Mouse (Mus musculus) hindbrain, embryonic 11.5 days (tissue): ENCODE data around the gene Sox5. TPM values are rescaled to one million over a fixed set of nuclear protein-coding genes. Genes with fewer than 3 reads are reported as not detected.
A peak's percentile ranks its signal among the peaks of the same experiment; 100 is the strongest.

Experiments used
- ATAC-seq: fragments of 200-750 bp; cut with Nextera tagmentation; 2 replicates; pipeline ENCODE4 v1.8.0; 2017; ENCODE audit warnings: mild to moderate bottlenecking, moderate TSS enrichment, moderate library complexity; ENCODE audit not compliant: low FRiP score
- DNase-seq: peaks from one replicate; pipeline ENCODE4 v3.0.0-alpha.2; 2015; ENCODE audit warnings: low spot score
- H3K27ac ChIP-seq: fragments of 300-500 bp; sonication (generic); 2 replicates; pipeline ENCODE4 v1.5.1; 2014; ENCODE audit warnings: mild to moderate bottlenecking, low read depth, low read length
- H3K27me3 ChIP-seq: fragments of 300-500 bp; sonication (generic); 2 replicates; pipeline ENCODE4 v1.6.1; 2014; ENCODE audit warnings: mild to moderate bottlenecking, low read length, moderate library complexity, mixed read lengths; ENCODE audit not compliant: control insufficient read depth, insufficient read depth
- H3K36me3 ChIP-seq: fragments of 300-500 bp; sonication (generic); 2 replicates; pipeline ENCODE4 v1.6.1; 2014; ENCODE audit warnings: mild to moderate bottlenecking, low read length, moderate library complexity, mixed read lengths; ENCODE audit not compliant: control insufficient read depth, insufficient read depth
- H3K4me1 ChIP-seq: fragments of 300-500 bp; sonication (generic); replicated peaks from 2 replicates; pipeline ENCODE4 v1.6.1; 2014; ENCODE audit warnings: low read length, mixed read lengths; ENCODE audit not compliant: control insufficient read depth, insufficient read depth
- H3K4me2 ChIP-seq: fragments of 300-500 bp; sonication (generic); replicated peaks from 2 replicates; pipeline ENCODE4 v1.6.1; 2014; ENCODE audit warnings: mild to moderate bottlenecking, low read depth, low read length
- H3K4me3 ChIP-seq: fragments of 300-500 bp; sonication (generic); 2 replicates; pipeline ENCODE4 v1.5.1; 2014; ENCODE audit warnings: low read depth, low read length
- H3K9ac ChIP-seq: fragments of 300-500 bp; sonication (generic); 2 replicates; pipeline ENCODE4 v1.6.1; 2014; ENCODE audit warnings: low read depth, low read length
- H3K9me3 ChIP-seq: fragments of 300-500 bp; sonication (generic); 2 replicates; pipeline ENCODE4 v1.6.1; 2016; ENCODE audit warnings: low read length; ENCODE audit not compliant: control insufficient read depth
- WGBS: fragments of 180-500 bp; shearing (Covaris S2); extraction: QIAGEN DNeasy Blood & Tissue Kit; methylation state at CpG from one replicate; pipeline ENCODE4 v1.1.7; 2014; 5-methylcytosine and 5-hydroxymethylcytosine counted together
- polyA plus RNA-seq: library from polyadenylated mRNA; unstranded; fragments of >200 nt; fragmentation: Nextera tagmentation; extraction: Ambion mirVana; gene quantifications from 2 replicates; pipeline ENCODE4 v1.2.1, GENCODE M21; 2014

Sox5 gene
- polyA plus RNA-seq, 1 experiment from 2014 or later, result 35.0 TPM

DNA sequence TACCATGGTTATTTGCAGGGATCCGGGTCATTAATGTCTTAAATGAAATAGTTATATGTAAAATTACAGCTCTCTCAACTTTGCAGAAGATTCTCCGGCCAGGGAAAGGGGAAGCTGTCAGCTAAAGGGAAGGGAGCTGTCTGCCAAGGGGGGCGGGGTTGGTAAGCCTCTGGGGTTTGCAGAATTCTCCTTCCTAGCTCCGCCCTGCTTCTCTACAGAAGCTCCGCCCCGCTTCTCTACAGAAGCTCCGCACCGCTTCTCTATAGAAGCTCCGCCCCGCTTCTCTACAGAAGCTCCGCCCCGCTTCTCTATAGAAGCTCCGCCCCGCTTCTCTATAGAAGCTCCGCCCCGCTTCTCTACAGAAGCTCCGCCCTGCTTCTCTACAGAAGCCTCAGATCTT lies 210.9 kb downstream of the Sox5 start:
- Histone ChIP-seq H3K9me3 (no peaks in the 10 kb centered on the region), H3K9ac (no peak overlapping the region), H3K27ac (no peak overlapping the region), H3K36me3 (no peaks in the 10 kb centered on the region), H3K27me3 (no peaks in the 10 kb centered on the region), H3K4me3 (no peak overlapping the region), H3K4me1 (no peaks in the 10 kb centered on the region), H3K4me2 (no peak overlapping the region)
- DNase-seq (no peak), ATAC-seq (no peak)
- 73% methylated on average over 17 of the region's 17 CpGs for WGBS

- WGBS, result 90% methylated on average over 1 of the region's 1 CpGs
- Histone ChIP-seq H3K4me2 (no peak overlapping the region), H3K27me3 (no peaks in the 10 kb centered on the region), H3K4me3 (no peak overlapping the region), H3K9ac (no peak overlapping the region), H3K27ac (no peak overlapping the region), H3K36me3 (no peaks in the 10 kb centered on the region), H3K4me1 (no peaks in the 10 kb centered on the region), H3K9me3 (peaks cover 6% of the 10 kb centered on the region; the same call in 1 of the 2 replicates)
- DNase-seq, result no peak
- ATAC-seq, result no peak
Measured at GRCm38 (mm10) chr6:144565827-144566226, 215.9 kb downstream of the Sox5 start.

DNA sequence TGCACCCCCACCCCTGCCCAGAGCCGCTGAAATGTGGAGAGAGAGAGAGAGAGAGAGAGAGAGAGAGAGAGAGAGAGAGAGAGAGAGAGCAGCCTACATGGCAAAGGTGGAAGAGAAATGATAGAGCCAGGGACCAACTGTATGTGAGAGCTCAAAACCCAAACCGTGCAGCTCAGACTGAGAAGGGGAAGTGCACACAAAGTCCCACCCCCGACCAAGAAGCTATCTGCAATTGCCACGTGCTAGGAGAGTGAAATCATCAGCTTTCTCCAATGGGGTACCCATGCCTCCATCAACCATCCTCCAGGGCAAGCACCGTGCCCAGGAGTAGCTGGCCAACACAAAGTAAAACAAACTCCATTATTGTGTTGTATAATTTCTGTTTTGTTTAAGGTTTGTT lies 220.1 kb downstream of the Sox5 start:
- ATAC-seq, result no peak
- H3K27ac ChIP-seq, result no peak overlapping the region
- H3K4me1 ChIP-seq, result no peaks in the 10 kb centered on the region
- no peak overlapping the region for H3K9ac ChIP-seq
- H3K36me3 ChIP-seq, result no peaks in the 10 kb centered on the region
- no peak for DNase-seq
- H3K9me3 ChIP-seq, result peaks cover 6% of the 10 kb centered on the region; the same call in 1 of the 2 replicates
- H3K4me2 ChIP-seq, result no peak overlapping the region
- 80% methylated on average over 5 of the region's 5 CpGs for WGBS
- no peak overlapping the region for H3K4me3 ChIP-seq
- H3K27me3 ChIP-seq, result no peaks in the 10 kb centered on the region

DNA sequence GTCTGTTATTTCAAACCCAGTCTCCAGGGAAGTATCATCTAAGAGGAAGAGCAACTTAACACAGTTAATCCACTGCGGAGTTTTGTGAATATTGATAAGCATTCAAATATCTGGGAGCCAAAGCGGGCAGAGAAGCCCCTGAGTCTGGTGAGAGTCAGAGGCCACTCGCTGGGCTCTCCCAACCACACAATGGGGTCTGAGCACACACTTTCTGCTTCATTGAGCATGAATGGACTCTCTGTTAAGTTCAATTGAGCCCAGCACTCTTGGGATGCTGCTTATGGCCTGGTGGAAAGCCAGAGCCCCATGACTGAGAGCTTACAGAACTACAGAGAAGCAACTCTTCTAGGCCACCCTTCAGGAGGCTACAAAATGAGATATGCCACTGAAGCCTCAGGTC lies 221.6 kb downstream of the Sox5 start:
- WGBS, result 34% methylated on average over 3 of the region's 3 CpGs

DNA sequence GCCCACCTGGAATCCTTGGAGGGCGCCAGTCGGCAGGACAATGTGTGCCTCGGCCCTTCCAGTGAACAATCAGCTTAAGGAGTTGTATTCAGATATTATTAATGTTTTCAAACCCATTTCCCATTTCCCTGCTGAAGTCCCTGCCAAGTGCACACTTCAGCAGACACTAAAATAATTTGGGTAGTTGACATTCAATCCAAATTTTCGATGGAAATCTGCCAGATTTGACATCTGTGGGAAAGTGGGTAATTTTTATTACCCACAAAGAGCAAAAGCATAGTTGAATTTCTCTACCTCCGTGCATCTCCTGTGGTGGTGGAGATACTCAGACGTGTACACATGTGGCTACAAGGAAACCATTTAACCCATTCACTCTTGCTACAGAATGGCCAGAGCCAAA lies 228.3 kb downstream of the Sox5 start:
- ATAC-seq (no peak), DNase-seq (no peak)
- no peaks in the 10 kb centered on the region for H3K36me3 ChIP-seq

More for the DNA sequence above, 221.6 kb downstream of the Sox5 start:
- ATAC-seq, result 0 out of 2 replicates have a peak, but pooled peaks have one; percentile 45
- no peak overlapping the region for H3K4me3 ChIP-seq
- H3K4me1 ChIP-seq, result no peaks in the 10 kb centered on the region
- DNase-seq, result peak; percentile 53
- no peak overlapping the region for H3K4me2 ChIP-seq
- peaks cover 6% of the 10 kb centered on the region; the same call in 1 of the 2 replicates for H3K9me3 ChIP-seq
- H3K9ac ChIP-seq, result no peak overlapping the region
- no peaks in the 10 kb centered on the region for H3K27me3 ChIP-seq
- H3K27ac ChIP-seq, result no peak overlapping the region
- H3K36me3 ChIP-seq, result no peaks in the 10 kb centered on the region

DNA sequence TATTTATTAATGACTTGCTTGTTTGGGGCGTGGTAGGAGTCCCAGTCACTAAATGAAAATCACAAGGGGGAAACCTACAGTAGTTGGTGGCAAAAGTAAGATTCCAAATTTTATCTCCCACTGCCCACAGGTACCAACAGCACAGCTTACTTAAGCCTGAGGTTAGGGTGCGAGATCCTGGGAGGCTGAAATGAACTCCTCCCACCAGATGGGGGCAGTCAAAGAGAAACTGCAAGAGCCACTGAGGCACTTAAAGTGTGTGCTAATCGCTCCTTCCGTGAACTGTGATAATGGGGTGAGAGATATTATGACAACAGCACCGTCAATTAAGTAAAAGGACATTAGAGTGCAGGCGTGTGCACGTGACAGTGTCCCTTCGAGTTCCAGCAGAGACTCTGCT lies 232.8 kb downstream of the Sox5 start:
- no peaks in the 10 kb centered on the region for H3K36me3 ChIP-seq
- no peak overlapping the region for H3K4me2 ChIP-seq
- ATAC-seq (no peak), DNase-seq (no peak)
- H3K27ac ChIP-seq, result no peak overlapping the region
- no peak overlapping the region for H3K4me3 ChIP-seq
- no peaks in the 10 kb centered on the region for H3K27me3 ChIP-seq
- H3K9ac ChIP-seq, result no peak overlapping the region
- H3K9me3 ChIP-seq, result no peaks in the 10 kb centered on the region
- H3K4me1 ChIP-seq, result no peaks in the 10 kb centered on the region
- 93% methylated on average over 8 of the region's 8 CpGs for WGBS

More for the DNA sequence above, 228.3 kb downstream of the Sox5 start:
- no peaks in the 10 kb centered on the region for H3K9me3 ChIP-seq
- no peak overlapping the region for H3K9ac ChIP-seq
- H3K4me1 ChIP-seq, result no peaks in the 10 kb centered on the region
- no peak overlapping the region for H3K4me2 ChIP-seq
- WGBS, result 76% methylated on average over 6 of the region's 6 CpGs
- no peak overlapping the region for H3K4me3 ChIP-seq
- no peaks in the 10 kb centered on the region for H3K27me3 ChIP-seq
- H3K27ac ChIP-seq, result no peak overlapping the region

- H3K27me3 ChIP-seq, result no peaks in the 10 kb centered on the region
- ATAC-seq (no peak), DNase-seq (no peak)
- H3K4me2 ChIP-seq, result no peak overlapping the region
- H3K9ac ChIP-seq, result no peak overlapping the region
- H3K36me3 ChIP-seq, result no peaks in the 10 kb centered on the region
- no peak overlapping the region for H3K27ac ChIP-seq
- no peak overlapping the region for H3K4me3 ChIP-seq
- H3K4me1 ChIP-seq, result no peaks in the 10 kb centered on the region
- no peaks in the 10 kb centered on the region for H3K9me3 ChIP-seq
Measured at GRCm38 (mm10) chr6:144547141-144547540, 234.6 kb downstream of the Sox5 start.

DNA sequence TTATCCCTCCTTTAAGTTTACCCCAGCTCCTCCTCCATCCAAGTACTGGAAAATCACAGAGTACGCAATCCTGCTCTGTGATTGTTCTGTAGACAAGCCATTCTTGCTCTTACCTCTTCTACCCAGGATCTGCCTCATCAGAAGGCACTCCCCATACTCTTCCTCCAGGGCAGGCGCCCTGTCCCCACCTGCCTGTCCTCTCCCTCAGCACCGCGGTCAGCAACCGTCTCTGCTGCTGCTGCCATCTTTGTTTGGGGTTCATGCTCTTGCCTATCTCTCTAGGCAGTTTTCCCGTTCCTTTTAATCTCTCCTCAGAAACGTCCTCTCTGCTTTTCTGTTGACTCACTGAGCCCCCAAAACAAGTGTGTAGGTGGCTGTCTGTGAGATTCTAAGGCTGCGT lies 236.2 kb downstream of the Sox5 start:
- Histone ChIP-seq H3K9ac (no peak overlapping the region), H3K27me3 (no peaks in the 10 kb centered on the region), H3K9me3 (no peaks in the 10 kb centered on the region), H3K27ac (no peak overlapping the region), H3K4me2 (no peak overlapping the region), H3K36me3 (no peaks in the 10 kb centered on the region), H3K4me3 (no peak overlapping the region), H3K4me1 (no peaks in the 10 kb centered on the region)
- WGBS, result 91% methylated on average over 8 of the region's 8 CpGs
- DNase-seq (no peak), ATAC-seq (no peak)

- H3K9me3 ChIP-seq, result no peaks in the 10 kb centered on the region
- no peaks in the 10 kb centered on the region for H3K27me3 ChIP-seq
- no peak overlapping the region for H3K9ac ChIP-seq
- DNase-seq, result no peak
- no peak overlapping the region for H3K4me3 ChIP-seq
- H3K27ac ChIP-seq, result no peak overlapping the region
- H3K36me3 ChIP-seq, result no peaks in the 10 kb centered on the region
- H3K4me2 ChIP-seq, result no peak overlapping the region
- no peaks in the 10 kb centered on the region for H3K4me1 ChIP-seq
- WGBS, result 85% methylated on average over 9 of the region's 9 CpGs
- no peak for ATAC-seq
Measured at GRCm38 (mm10) chr6:144541316-144541715, 240.5 kb downstream of the Sox5 start.
